Mouse (Mus musculus): ENCODE measurements around the gene Capn11. TPM values are rescaled to one million over a fixed set of nuclear protein-coding genes. Genes with fewer than 3 reads are reported as not detected.
A peak's percentile ranks its signal among the peaks of the same experiment; 100 is the strongest.

Gene Capn11
- polyA plus RNA-seq, 1 experiment from 2014 or later: 0.95 TPM

DNA sequence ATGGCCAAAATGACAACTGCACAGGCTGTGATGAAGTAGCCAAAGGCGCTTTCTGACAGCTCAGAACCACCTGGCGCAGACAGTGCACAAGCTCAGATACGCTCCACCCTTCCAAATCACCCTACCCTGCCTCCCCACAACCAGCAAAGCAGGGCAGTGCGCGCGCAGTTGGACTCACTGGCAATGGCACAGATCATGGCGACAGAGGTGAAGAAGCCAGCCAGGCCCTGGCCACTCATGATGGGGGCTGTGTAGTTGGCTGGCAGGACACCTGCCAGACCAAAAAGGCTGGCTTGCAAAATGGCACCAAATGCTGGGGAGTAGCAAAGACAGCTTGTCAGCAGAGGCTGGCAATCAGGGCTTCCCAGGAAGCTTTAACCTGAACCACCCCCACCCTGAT lies 69.9 kb downstream of the Capn11 start:
- Histone ChIP-seq H3K36me3 (peaks cover 38% of the 10 kb centered on the region), H3K27me3 (ENCODE audit: insufficient read depth, poor library complexity, severe bottlenecking) (peaks cover 15% of the 10 kb centered on the region), H3K4me1 (peaks cover 55% of the 10 kb centered on the region), H3K9me3 (no peaks in the 10 kb centered on the region), H3K4me3 (no peak overlapping the region), H3K27ac (no peak overlapping the region)
- DNase-seq (ENCODE audit: low spot score): no peak
- WGBS: 98% methylated on average over 7 of the region's 7 CpGs

DNA sequence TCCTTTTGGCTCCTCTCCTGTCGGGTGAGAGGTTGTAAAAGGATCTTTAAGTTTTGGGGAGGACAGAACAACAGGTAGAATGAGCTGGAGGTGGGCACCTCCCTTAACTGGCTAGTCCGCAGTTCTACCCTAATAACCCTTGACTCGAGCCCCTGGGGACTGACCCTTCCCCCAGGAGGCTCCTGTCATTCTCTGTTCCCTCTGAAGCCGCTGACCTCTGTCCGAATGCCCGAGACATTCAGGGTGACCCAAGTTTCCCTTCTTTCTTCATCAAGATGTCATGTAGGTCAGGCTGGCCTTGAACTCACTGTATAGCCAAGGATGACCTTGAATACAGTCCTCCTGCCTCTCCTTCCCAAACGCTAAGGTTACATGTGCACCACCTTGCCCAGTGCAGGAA lies 70.8 kb downstream of the Capn11 start:
- peaks cover 51% of the 10 kb centered on the region for H3K4me1 ChIP-seq
- H3K27ac ChIP-seq: no peak overlapping the region
- H3K36me3 ChIP-seq: peaks cover 38% of the 10 kb centered on the region
- no peaks in the 10 kb centered on the region for H3K9me3 ChIP-seq
- 90% methylated on average over 7 of the region's 7 CpGs for WGBS
- no peak for DNase-seq (ENCODE audit: low spot score)
- H3K4me3 ChIP-seq: no peak overlapping the region
- H3K27me3 ChIP-seq (ENCODE audit: insufficient read depth, poor library complexity, severe bottlenecking): 0 out of 2 replicates have a peak, but pooled peaks cover 6% of the 10 kb centered on the region

DNA sequence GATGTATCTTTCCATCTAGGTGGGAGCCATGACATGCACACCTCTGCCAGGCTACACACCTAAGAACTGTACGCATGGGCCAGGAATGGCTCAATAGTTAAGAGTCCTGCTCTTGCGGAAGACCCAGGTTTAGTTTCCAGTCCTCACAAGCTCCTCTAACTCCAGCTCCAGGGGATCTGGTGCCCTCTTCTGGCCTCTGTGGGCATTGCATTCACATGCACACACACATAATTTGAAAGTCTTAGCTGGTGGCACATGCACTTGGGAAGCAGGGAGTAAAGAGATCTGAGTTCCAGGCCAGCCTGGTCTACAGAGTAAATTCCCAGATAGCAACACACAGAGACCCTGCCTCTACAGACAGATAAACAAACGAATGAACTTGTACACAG lies 72.7 kb downstream of the Capn11 start:
- Histone ChIP-seq H3K27ac (no peak overlapping the region), H3K4me1 (peaks cover 44% of the 10 kb centered on the region), H3K36me3 (peaks cover 38% of the 10 kb centered on the region), H3K27me3 (ENCODE audit: insufficient read depth, poor library complexity, severe bottlenecking) (no peaks in the 10 kb centered on the region), H3K4me3 (no peak overlapping the region), H3K9me3 (no peaks in the 10 kb centered on the region)
- 95% methylated on average over 3 of the region's 3 CpGs for WGBS
- no peak for DNase-seq (ENCODE audit: low spot score)

DNA sequence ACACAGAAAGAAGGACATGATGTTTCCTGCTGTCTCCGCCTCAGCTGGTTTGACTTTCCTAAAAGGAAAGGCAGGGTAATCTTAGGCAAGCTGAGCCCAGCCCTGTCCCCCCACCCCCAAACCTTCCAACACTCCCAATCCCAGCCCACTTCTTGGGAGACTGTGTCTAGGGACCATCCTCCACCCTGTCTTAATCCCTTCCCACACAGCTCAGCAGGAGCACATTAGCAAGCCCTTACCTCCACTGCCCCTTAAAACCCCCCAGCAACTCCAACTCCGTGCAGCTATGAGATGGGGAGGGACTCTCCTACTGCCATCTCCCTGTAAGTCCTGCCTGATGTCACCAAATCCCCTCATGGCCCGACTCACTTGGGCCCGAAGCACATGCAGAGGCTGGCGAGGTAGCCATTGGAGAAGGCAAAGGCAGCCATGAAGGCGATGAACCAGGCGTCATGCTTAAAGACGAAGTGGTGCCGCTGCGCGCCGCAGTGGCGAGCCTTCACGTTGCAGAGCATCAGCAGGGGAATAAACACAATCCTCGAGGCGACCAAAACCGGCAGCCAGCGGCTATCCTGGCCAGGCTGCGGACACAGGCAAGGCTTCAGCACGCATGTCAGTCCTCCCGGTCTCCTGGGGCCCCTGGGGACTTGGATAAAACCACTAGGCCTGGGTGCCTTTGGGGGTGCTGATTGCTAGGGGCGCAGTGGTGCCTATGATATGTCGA lies 73.2 kb downstream of the Capn11 start:
- Histone ChIP-seq H3K9me3 (no peaks in the 10 kb centered on the region), H3K27ac (peak overlapping the region; percentile 88), H3K27me3 (ENCODE audit: insufficient read depth, poor library complexity, severe bottlenecking) (no peaks in the 10 kb centered on the region), H3K4me1 (peaks cover 43% of the 10 kb centered on the region), H3K4me3 (peak overlapping the region; percentile 25; the same call in 1 of the 2 replicates), H3K36me3 (peaks cover 38% of the 10 kb centered on the region)
- WGBS: 56% methylated on average over 23 of the region's 23 CpGs
- DNase-seq (ENCODE audit: low spot score): no peak

DNA sequence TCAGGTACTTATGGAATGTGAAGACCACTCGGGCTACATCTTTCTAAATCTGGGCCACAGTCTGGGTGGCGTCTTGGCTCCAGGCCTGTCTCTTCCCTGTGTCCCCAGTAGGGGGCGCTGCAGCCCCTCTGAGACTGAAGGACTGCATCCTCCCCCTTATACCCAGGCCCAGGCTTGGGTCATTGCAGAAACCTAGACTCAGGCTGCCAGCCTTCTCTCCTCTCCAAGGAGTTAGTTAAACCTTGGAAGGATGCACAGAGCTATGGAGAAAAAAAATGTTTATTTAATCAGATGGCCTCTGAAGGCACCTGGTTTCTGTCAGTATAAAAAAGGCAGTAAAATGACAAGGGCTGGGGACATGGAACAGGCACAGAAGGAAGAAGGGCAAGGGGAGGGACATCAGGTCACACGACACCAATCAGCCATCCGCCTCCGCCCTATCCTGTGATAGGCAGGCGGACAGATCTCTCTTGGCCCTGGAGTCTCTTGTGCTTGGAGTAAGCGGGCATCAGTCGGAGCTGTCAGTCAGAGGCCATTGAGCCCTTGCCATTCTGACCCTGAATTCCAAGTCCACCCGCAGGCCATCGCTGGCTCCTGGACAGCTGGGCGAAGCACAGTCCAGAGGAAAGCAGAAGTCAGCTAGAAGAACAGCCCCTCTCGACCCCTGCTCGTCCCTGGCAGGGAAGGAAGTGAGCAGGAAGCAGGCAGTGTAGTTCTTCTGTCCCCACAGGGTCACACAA lies 74.0 kb downstream of the Capn11 start:
- 7% methylated on average over 14 of the region's 14 CpGs for WGBS
- Histone ChIP-seq H3K27ac (peak overlapping the region; percentile 88), H3K4me1 (peaks cover 44% of the 10 kb centered on the region), H3K9me3 (no peaks in the 10 kb centered on the region), H3K4me3 (peak overlapping the region; percentile 28; the same call in 1 of the 2 replicates), H3K36me3 (peaks cover 38% of the 10 kb centered on the region), H3K27me3 (ENCODE audit: insufficient read depth, poor library complexity, severe bottlenecking) (no peaks in the 10 kb centered on the region)
- peak; percentile 94 for DNase-seq (ENCODE audit: low spot score)

DNA sequence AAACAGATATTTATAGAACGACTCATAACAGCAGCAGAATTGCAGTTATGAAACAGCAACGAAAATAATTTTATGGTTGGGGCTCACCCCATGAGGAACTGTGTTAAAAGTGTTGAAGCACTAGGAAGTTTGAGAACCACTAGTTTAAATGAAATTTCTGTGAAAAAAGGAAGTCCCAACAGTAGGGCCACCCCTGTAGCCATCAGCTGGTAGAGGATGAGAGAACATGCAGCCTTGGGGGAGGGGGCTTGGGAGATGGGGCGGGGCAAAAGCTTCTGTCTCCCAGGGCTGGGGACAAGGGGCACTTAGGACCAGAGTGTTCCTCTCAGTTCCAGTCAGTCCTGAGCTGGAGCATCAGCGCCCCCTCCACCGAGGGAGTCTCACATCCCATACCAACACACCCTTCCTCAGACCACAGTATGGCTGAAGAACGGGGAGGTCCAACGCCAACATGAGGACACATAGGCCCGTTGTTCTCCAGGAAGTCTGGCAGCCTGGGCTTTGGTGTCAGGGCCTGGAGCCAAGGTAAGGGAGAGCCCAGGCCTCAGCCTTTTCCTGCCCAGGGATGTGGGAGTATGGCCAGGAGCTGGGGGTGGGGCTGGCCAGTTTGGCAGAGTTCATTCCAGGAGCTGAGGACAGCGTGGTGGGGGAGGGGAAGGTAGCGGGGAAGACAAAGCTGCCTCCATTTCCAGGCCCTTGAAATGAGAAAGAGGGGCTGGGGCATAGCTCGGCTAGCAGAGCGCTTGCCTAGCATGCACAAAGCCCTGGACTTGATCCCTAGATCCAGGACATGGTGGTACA lies 74.8 kb downstream of the Capn11 start:
- Histone ChIP-seq H3K4me3 (peak overlapping the region; percentile 28), H3K9me3 (no peaks in the 10 kb centered on the region), H3K27me3 (ENCODE audit: insufficient read depth, poor library complexity, severe bottlenecking) (no peaks in the 10 kb centered on the region), H3K36me3 (peaks cover 30% of the 10 kb centered on the region), H3K4me1 (peaks cover 44% of the 10 kb centered on the region), H3K27ac (peak overlapping the region; percentile 88)
- DNase-seq (ENCODE audit: low spot score): no peak
- 29% methylated on average over 12 of the region's 12 CpGs for WGBS

DNA sequence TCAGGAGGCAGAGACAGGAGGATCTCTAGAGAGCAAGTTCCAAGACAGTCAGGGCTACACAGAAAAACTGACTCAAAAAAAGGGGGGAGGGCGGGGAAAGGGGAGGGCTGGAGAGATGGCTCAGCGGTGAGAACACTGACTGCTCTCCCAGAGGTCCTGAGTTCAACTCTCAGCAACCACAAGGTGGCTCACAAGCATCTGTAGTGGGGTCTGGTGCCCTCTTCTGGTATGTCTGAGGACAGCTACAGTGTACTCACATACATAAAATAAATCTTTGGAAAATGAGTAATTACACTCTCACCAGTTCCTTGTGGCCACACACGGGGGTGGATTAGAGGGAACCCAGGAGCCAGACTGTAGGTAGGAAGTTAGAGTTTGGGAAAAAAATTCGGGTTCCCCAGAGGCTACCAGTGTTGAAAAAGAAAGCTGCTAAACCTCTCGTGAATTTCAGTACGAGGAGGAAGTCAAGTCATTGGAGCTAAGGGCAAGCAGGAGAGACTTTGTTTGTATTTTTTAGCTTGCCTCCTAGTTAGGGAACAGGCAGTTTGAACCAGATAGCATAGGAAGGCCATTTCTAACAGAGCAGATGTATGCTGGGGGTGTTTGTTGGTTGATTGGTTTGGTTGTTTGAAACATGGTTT lies 76.3 kb downstream of the Capn11 start:
- Histone ChIP-seq H3K36me3 (peaks cover 16% of the 10 kb centered on the region), H3K9me3 (no peaks in the 10 kb centered on the region), H3K4me1 (peaks cover 50% of the 10 kb centered on the region), H3K4me3 (no peak overlapping the region), H3K27ac (no peak overlapping the region), H3K27me3 (ENCODE audit: insufficient read depth, poor library complexity, severe bottlenecking) (no peaks in the 10 kb centered on the region)
- WGBS: 69% methylated on average over 6 of the region's 6 CpGs
- DNase-seq (ENCODE audit: low spot score): no peak

DNA sequence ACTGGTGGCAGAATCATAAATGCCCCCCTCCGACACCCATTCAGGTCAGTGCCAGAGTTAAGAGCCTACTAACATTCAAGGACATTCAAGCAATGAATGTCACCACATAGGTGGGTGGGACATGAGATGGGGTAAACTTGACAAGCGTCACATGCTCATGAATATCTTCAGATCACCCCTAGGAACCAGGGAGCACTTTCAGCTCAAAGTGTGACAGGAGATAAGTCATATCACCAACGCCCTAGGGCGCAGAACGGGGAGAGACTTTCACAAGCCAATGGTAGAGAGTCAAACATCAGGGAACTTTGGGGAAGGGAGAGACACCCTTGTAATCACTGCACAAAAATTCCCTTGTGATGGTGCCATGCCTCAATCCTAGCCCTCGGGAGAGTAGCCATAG lies 76.9 kb downstream of the Capn11 start:
- H3K36me3 ChIP-seq: peaks cover 12% of the 10 kb centered on the region
- H3K4me1 ChIP-seq: peaks cover 50% of the 10 kb centered on the region
- H3K27ac ChIP-seq: peak overlapping the region; percentile 22; the same call in 1 of the 2 replicates
- no peak for DNase-seq (ENCODE audit: low spot score)
- WGBS: 78% methylated on average over 6 of the region's 6 CpGs
- H3K27me3 ChIP-seq (ENCODE audit: insufficient read depth, poor library complexity, severe bottlenecking): no peaks in the 10 kb centered on the region
- H3K9me3 ChIP-seq: no peaks in the 10 kb centered on the region
- H3K4me3 ChIP-seq: no peak overlapping the region

DNA sequence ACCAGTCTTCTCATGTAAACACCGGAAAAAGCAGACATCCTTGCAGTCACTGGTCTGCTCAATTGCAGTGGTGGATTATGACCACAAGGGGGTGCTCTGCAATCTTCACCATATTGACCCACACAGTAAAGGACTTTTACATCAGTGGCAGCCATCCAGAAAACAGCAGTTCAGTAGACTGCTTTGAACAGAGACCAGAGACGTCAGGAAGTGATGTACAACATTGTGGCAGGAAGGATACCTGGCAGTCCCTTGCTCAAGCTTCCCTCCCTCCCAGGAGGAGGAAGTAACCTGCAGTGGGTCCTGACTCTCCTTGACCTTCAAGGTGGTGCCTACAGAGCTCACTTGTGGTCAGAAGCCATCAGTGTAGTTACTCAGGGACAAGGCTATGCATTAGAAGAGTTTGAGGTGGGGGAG lies 77.5 kb downstream of the Capn11 start:
- Histone ChIP-seq H3K27me3 (ENCODE audit: insufficient read depth, poor library complexity, severe bottlenecking) (no peaks in the 10 kb centered on the region), H3K36me3 (peaks cover 6% of the 10 kb centered on the region), H3K27ac (peak overlapping the region; percentile 63; the same call in 1 of the 2 replicates), H3K9me3 (no peaks in the 10 kb centered on the region), H3K4me3 (no peak overlapping the region), H3K4me1 (peaks cover 50% of the 10 kb centered on the region)
- peak; percentile 90 for DNase-seq (ENCODE audit: low spot score)
- 18% methylated on average over 2 of the region's 2 CpGs for WGBS

DNA sequence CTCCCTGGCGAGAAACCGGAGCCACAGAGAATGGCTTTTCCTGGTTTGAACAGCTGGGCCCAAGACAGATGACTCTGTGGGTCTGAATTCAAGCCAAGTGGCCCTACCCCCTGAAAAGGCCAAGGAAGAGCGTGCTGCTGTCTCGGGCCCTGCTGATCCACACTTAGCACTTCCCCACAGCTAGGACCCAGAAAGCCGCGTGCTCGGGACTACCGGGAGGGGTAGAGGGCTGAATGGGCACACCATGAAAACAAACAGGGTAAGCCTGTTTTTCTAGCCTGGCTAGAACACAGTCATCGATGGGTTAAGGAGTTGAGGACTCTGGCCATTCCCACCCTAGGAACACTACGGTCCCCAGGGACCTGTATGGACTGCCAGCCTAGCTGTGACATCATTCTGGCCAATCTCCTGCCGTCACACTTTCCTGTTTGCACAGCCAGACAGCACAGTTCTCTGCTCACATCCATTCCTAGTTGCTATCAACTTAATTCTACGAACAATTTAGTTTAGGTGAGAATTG lies 78.1 kb downstream of the Capn11 start:
- H3K27ac ChIP-seq: 0 out of 2 replicates have a peak overlapping the region, but pooled peaks have one; percentile 4
- DNase-seq (ENCODE audit: low spot score): no peak
- peaks cover 46% of the 10 kb centered on the region for H3K4me1 ChIP-seq
- H3K4me3 ChIP-seq: no peak overlapping the region
- H3K36me3 ChIP-seq: peaks cover under 1% of the 10 kb centered on the region
- 35% methylated on average over 12 of the region's 12 CpGs for WGBS
- no peaks in the 10 kb centered on the region for H3K27me3 ChIP-seq (ENCODE audit: insufficient read depth, poor library complexity, severe bottlenecking)
- H3K9me3 ChIP-seq: no peaks in the 10 kb centered on the region
